Mouse (Mus musculus) adrenal gland, adult 2 months (tissue): ENCODE results near the gene Dolk. TPM values are rescaled to one million over a fixed set of nuclear protein-coding genes. Genes with fewer than 3 reads are reported as not detected.

Source experiments
- DNase-seq: peaks from one replicate; pipeline ENCODE4 v3.0.0; 2021
- long read RNA-seq: library from polyadenylated mRNA; stranded (forward); transcript quantifications from one replicate; pipeline ENCODE4 v2.0.0, GENCODE M21; 2021
- polyA plus RNA-seq: library from polyadenylated mRNA; depleted of rRNA; stranded (reverse); fragments of >200 nt; gene quantifications from 2 replicates; pipeline ENCODE4 v1.2.3, GENCODE M21; 2012; rRNA removed
- total RNA-seq, 2 experiments: library from RNA; stranded (reverse); gene quantifications; 2 replicates each; pipeline ENCODE4 v1.2.3; 2021

Gene Dolk
- total RNA-seq (10 to 100 TPM; 39.5 to 61.5 TPM), polyA plus RNA-seq (39.0 and 42.2 TPM in 2 replicates)
- long read RNA-seq, transcript Dolk-201 (1 exons, 2,104 nt): major isoform, 89 of 90 reads
- long read RNA-seq, partial matches to known transcripts: 0 of 90 reads
- long read RNA-seq, other reads (novel, unspliced or antisense): 1 of 90 reads

DNA sequence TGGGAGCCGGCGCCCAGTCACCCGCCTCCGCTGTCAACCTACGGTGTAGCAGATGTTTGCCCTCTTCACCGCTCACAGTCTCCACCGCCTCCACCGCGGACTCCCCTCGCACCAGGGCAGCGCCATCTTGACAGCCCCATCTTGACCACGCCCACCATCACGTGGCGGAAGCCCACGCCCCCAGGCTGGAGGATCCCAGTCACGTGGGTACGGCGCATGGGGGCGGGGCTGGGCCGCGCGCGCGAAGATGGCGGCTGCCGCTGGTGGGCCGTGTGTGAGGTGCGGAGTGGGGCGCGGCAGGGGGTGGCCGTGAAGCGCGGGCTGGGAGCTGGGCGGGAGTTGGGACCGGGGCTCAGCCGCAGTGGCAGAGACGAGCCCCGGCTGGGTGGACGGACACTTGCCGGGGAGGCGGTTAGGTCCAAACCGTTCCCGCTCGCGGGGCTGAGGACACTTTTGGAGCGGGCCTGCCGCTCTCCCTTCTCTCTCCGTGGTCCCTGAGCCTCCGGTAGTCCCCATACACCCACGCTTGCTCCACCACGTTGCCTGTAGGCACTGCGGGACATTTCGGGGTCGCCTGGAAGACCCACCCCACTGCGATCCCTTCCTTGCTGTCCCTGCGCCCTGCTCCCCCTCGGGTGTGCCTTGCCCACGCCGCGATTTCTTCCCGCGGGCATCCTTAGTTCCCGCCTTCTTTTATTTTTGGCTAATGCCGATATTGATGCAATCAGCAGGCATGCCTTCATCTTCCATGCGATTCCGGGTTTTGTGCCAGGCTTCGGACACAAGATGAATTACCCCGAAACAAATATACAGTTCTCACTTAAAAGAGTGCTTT, at the start of gene Dolk, which contains the start of gene Nup188:
Gene Dolk (minus strand): TSS at position 143 of the 835 bp plus-strand sequence.
Gene Nup188 (plus strand): TSS at position 206 of the 835 bp plus-strand sequence.
- DNase-seq: peak; percentile 97

DNA sequence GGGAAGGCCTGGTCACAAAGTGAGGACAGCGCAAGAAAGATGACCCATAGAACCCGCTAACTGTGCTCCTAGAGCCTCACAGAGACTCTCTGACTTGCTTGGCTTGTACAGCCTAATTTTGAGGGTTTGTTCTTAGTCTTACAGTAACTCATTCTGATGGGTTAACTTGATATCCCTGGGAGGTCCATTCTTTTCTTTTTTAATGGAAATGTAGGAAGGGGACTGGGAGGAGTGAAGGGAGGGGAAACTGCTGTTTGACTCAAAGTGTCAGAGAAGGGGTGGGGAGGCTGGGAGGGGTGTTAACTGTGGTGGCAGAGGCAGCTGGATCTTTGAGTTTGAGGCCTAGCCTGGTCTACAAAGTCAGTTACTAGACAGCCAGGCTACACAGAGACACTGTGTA, 49.2 kb upstream of the Dolk start:
- no peak for DNase-seq

DNA sequence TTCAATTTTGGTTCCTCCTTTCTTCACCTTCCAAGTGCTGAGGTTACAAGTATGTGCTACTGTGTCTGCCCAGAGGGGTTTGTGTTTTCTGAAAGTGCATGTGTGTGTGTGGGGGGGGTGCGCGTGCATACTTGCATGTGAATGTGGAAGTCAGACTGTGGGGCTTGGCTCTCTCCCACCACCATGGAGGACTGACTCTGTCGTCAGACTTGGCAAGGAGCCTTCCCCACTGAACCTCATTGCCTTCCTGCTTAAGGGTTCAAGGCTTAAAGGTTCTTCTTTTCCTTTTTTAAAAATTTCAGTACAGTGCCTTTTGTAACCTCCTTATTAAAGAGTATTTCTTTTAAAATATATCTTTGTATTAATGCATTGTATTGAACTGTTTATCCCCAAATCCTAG, 42.7 kb upstream of the Dolk start:
- DNase-seq: peak; percentile 31

DNA sequence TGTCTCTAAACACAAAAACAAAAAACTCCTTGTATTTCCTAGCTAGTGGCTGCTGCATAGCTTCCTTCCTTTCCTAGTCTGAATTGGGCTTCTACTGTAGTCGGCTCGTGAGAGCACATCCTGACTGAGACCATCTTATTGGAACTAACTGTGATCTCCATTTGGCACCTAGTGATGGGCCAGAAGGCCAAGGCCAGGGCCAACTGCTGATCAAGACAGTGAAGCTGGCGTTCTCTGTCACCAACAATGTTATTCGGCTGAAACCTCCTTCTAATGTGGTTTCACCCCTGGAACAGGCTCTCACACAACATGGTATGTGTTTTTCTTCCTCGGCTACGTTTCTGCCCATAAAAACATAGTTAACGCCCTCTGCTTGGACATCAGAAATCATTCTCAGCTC, 41.1 kb upstream of the Dolk start:
- peak; percentile 66 for DNase-seq

DNA sequence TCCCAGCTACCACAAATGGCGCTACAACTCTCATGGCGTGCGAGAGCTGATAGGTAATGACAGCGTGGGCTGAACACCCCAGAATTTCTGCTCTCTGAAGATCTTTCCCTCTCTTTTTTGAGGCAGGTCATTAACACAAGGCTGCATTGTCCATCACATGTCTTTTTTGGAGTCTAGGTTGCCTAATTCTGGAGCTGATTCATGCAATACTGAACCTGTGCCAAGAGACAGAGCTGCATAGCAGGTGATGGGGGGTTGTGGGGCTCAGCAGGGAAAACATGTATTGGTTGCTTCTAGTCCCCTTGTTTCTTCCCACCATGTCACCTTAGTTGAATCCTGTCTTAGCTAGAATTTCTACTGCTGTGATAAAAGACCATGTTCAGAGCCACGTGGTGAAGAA, 39.2 kb upstream of the Dolk start:
- DNase-seq: peak; percentile 62

DNA sequence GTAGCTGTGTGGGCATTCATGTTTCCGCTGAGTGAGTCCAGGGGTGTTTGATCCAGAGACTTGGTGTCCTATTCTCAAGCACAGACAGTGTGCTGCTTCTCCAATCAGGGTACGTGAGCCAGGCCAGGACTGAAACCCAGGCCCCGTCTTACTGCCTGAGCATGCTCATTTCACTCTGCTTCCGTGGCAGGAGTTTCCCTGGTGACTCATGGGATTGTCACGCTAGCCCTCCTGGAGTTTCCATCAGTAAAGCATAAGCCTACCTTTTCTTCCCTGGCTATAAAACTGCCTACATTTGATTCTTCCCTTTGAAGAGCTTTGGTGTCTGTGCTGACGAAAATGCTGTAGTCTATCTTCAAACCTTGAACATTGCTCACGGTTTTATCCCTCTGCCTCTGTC, 37.0 kb upstream of the Dolk start:
- DNase-seq: peak; percentile 67

- DNase-seq: no peak
Observed at GRCm38 (mm10) chr2:30319260-30319659, 33.1 kb upstream of the Dolk start.

GRCm38 (mm10) chr2:30316955-30317354, 30.8 kb upstream of the Dolk start:
- no peak for DNase-seq

DNA sequence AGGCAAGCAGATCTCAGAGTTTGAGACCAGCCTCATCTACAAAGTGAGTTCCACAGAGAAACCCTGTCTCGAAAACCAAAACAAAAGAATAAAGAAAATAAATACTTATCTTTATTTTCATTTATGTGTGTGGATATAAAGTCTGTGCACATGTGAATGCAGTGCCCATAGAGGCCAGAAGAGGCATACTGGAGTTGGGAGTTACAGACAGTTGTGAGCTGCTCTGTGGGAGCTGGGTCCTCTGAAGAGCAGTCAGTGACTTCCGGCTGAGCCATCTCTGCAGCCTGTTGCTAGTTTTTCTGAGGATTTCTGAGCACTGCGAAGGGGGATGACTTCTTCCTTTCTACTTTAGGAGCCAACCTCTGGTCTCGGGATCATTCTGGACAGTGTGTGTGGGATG, 30.0 kb upstream of the Dolk start:
- DNase-seq: no peak

GRCm38 (mm10) chr2:30311481-30311880, 25.3 kb upstream of the Dolk start:
- DNase-seq: peak; percentile 70

- no peak for DNase-seq
Observed at GRCm38 (mm10) chr2:30309351-30309750, 23.2 kb upstream of the Dolk start.

DNA sequence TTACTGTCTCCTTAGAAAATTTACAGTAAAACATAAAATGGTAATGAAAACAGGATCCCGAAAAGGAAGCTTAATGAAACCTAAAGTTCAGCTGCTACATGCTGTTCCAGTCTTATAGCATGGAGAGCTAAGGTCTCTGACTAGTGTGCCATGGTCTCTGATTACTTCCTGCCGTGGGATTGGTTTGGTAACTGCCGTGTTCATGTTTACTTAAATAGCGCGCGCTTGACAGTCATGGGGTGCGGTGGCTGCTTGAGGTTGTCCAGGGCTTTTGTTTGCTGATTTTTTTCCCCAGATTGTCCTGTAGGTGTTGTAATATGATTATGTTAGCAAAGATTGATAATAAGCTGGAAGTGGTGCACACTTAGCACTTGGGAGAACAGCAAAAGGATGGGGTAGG, 20.0 kb upstream of the Dolk start:
- no peak for DNase-seq

DNA sequence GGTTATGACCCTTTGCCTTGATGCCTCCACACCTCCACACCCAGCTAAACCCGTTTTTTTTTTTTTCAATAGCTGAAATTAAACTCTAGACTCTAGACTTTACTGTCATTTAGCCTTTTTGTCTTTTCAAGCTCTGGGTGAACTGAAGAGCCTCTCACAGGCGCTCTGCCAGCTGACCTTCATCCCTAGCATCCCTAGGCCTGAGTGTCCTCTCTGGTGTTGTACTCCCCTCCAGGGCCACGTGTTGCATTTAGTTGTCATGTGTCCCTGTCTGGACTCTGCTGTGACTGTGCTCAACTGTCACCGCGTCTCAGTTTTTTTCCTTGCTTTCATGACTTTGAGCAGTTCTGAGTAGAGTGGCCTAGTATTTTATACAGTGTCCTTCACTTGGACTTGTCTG, 13.8 kb upstream of the Dolk start:
- no peak for DNase-seq

- peak; percentile 34 for DNase-seq
Observed at GRCm38 (mm10) chr2:30299525-30299924, 13.4 kb upstream of the Dolk start.

DNA sequence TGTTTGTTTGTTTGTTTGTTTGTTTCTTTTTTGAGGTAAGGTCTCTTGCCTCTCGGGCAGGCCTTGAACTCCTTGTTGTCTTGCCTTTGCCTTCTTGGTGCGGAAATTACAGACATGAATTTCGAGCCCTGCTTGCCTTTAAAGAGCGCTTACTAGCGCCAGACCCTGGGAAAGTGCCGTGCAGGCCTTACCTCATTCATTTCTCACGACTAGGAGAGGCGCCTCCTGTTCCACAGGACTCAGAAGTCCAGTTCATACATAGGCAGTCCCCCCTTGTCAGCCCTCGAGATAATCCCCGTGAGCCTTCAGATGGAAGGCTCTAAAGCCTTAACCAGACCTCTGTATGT, 866 bp upstream of the Dolk start:
- peak; percentile 21 for DNase-seq

DNA sequence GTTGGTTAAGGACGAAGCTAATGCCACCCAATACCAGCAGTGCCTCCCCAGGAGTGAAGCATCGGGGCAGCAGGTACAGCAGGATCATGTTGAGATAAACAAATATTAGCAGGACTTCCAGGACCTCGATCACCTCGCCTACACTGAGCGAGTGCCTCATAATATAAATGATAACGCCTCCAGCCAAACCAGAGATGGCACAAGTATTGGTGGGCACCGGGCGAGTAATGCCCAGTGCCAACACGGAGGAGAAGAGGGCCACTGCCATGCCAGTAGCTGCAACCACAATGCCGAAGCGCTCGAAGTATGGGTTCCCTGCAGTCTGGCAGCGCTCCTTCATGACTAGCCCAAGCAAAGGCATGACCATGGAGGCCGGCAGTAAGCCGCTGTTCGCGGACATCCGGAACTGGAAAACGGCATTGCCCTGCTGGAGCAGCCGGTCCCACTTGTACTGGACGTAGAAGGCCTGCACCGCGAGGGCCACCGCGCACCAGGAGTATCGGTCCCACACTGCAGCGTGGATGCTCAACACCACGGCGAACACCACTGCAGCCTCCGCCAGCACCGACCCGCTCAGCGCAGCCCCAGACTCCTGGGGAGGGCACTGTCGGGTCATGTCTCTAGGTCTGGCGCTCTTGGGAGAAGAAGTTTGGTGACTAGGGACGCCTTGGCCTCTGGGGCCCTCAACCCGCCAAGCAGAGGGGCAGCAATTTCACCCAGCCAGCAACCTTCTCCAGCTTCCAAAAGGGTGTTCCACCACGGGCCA, 535 bp downstream of the Dolk start:
- DNase-seq: no peak

- DNase-seq: no peak
Observed at GRCm38 (mm10) chr2:30285004-30285403, 1.1 kb downstream of the Dolk start.

DNA sequence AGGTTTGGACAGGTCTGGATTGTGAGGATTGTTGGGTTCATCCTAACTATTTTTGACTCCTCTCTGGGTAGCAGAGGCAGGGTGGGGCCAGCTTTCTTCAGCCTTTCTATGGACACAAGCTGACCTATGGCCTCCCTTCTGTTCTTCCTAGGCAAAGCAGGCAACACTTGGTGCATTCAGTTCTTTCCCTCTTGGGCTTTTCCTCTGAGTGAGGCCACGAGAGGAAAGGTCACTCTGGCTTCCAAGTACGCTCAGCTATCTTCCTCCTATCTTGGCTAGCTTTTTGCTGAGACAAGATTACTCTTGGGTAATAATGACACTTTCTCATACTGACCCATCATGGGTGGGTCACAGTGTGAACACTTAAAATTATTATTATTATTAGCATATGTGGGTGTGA, 2.9 kb downstream of the Dolk start:
- DNase-seq: peak; percentile 23

DNA sequence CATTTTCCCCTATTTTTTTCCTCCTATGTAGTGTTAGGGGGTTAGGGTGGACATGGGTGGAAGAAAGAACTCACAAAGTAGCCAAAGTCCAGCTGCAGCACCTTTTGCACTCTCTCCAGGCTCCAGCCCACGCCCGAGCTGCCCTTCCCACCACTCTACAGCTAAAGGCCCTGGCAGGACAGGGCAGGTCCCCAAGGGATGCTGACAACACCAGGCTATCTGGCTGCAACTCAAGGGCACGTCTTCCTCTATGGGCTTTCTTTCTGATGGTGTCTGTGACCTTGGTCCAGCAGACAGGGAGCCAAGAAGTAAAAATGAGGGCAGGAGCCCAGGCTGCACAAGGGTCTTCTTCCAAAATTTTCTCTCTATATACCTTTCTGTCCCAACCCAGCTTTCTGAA, 4.5 kb downstream of the Dolk start:
- DNase-seq: peak; percentile 80

DNA sequence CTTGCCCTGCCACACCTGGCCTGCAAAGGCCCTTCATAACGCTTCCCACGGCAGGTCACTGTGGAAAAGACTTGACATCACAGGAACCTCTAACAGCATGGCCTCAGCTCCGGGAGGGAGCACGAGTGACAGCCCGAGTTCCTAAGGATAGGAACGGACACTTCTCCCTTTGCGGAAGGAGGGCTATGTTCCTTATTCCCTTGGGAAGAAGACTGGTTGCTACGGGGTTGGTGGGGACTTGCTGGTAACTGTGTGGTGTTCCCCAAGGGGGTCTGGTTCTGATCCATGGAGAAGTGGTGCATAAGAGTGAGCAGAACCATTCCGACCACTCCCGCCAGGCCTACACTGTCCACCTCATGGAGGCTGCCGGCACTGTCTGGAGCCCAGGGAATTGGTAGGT, 5.4 kb downstream of the Dolk start, which contains the start of gene Gm28038:
Gene Gm28038 (plus strand): TSS at position 301 of the 400 bp plus-strand sequence.
- no peak for DNase-seq

GRCm38 (mm10) chr2:30270134-30270533, 16.0 kb downstream of the Dolk start:
- DNase-seq: peak; percentile 85

DNA sequence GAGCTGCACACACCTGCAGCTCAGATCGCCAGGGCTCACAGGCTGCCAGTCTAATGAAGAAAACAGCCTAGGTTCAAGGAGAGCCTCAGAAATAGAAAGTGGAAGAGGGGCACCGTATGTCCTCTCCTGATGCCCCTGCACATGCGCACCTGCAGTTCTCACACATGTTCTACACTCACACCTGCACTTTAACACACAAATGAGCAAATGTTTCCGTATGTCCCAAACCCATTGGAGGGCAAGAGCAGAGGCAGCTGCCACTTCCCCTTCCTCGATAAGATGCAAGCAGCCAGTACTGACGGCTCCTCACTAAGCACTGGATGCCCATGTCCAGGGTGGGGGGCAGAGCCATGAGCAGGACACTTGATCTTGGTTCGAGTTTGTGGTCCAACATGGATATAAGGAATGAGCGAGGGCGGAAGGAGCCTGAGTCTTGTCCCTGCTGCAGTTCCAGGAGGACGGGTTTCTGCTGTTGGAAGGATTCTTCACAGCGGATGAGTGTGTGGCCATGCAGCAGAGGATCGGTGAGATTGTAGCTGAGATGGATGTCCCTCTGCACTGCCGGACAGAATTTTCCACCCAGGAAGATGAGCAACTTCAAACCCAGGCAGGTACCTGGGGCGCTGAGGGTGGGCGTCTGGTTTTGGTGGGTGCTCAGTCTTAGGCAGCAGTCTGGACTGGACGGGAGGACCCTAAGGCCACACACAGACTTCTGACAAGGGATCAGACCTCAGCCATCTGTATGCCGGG, 16.7 kb downstream of the Dolk start:
- no peak for DNase-seq
